36 mouse cellular contexts compared by ENCODE assay signal in genomic region chr16:78934298-78934697, GRCm38 (mm10). TPM values are rescaled to one million over a fixed set of nuclear protein-coding genes. Genes with fewer than 3 reads are reported as not detected.
"Had no signal": no experiment of that assay in that cellular context is flagged by ENCODE, and none has a peak within 500 bp of the region (broad histone marks: within the 10 kb centered on the region; RNA-seq: fewer than 3 reads in every experiment).

No protein-coding gene starts in this region.

- H3K9ac ChIP-seq: heart, embryonic 12.5 days; heart, embryonic 13.5 days; heart, embryonic 15.5 days; hindbrain, embryonic 12.5 days; hindbrain, embryonic 13.5 days; hindbrain, embryonic 14.5 days; hindbrain, embryonic 15.5 days; kidney, embryonic 15.5 days had no signal

- ATAC-seq: hindbrain, embryonic 16.5 days; hindbrain, postnatal 0 days; inflammation-experienced regulatory T-cells, adult 6 months; intestine, embryonic 16.5 days; intestine, postnatal 0 days had no signal

- H3K4me2 ChIP-seq: heart, embryonic 11.5 days; heart, embryonic 12.5 days; heart, embryonic 13.5 days; heart, embryonic 15.5 days; hindbrain, embryonic 12.5 days; hindbrain, embryonic 13.5 days; hindbrain, embryonic 14.5 days; hindbrain, embryonic 15.5 days; kidney, embryonic 15.5 days had no signal

- H3K27me3 ChIP-seq: hindbrain, embryonic 13.5 days; hindbrain, embryonic 15.5 days had no signal

- H3K4me3 ChIP-seq: heart, embryonic 10.5 days; heart, embryonic 12.5 days; heart, embryonic 13.5 days; heart, embryonic 15.5 days; hindbrain, embryonic 10.5 days; hindbrain, embryonic 12.5 days; hindbrain, embryonic 13.5 days; hindbrain, embryonic 15.5 days; kidney, embryonic 15.5 days; layer of hippocampus, adult 2 months; left cerebral cortex, adult 2 months had no signal

- H3K36me3 ChIP-seq: heart, embryonic 10.5 days; heart, embryonic 12.5 days; heart, embryonic 13.5 days; heart, embryonic 15.5 days; hindbrain, embryonic 10.5 days; hindbrain, embryonic 12.5 days; hindbrain, embryonic 13.5 days; hindbrain, embryonic 15.5 days; kidney, embryonic 15.5 days had no signal

- H3K27ac ChIP-seq: heart, embryonic 10.5 days; heart, embryonic 13.5 days; heart, embryonic 15.5 days; hindbrain, embryonic 10.5 days; hindbrain, embryonic 12.5 days; hindbrain, embryonic 13.5 days; hindbrain, embryonic 14.5 days; hindbrain, embryonic 15.5 days; hindbrain, postnatal 0 days; kidney, embryonic 15.5 days; kidney, postnatal 0 days; layer of hippocampus, adult 2 months; left cerebral cortex, adult 2 months had no signal

- DNase-seq: heart, postnatal 10 days; heart, postnatal 14 days; heart, postnatal 36 days; heart, postnatal 4 days; kidney, adult 11 months; kidney, adult 18-20 months; kidney, adult 2 months; kidney, adult 8-10 months; kidney, adult 9 months; kidney, postnatal 10 days; kidney, postnatal 14 days; kidney, postnatal 25 days; kidney, postnatal 36 days; kidney, postnatal 4 days; layer of hippocampus, adult 9-11 months; layer of hippocampus, postnatal 36 days had no signal

- H3K9me3 ChIP-seq: heart, embryonic 10.5 days; heart, embryonic 12.5 days; heart, embryonic 13.5 days; heart, embryonic 15.5 days; hindbrain, embryonic 10.5 days; hindbrain, embryonic 12.5 days; hindbrain, embryonic 13.5 days; hindbrain, embryonic 15.5 days; kidney, embryonic 15.5 days had no signal

RNA-seq across cellular contexts. Expression of gene Chodl, which starts 3.5 kb away (rescaled TPM):
- total RNA-seq: hematopoietic stem cell, adult 5-6 weeks had no signal
- polyA plus RNA-seq: heart, embryonic 10.5 days; heart, embryonic 12.5 days; inflammation-experienced regulatory T-cells, adult 6 months had no signal
